Comparison of ENCODE assay signal across 8 mouse cellular contexts in genomic region chr4:155831831-155832230, GRCm38 (mm10). TPM values are rescaled to one million over a fixed set of nuclear protein-coding genes. Genes with fewer than 3 reads are reported as not detected.
DNase-seq lines count a peak whose midpoint lies in the region; ATAC-seq lines count a peak whose summit lies in the region.

No protein-coding gene starts in this region.

- no peaks in the 10 kb centered on the region for H3K27me3 ChIP-seq in forebrain, embryonic 11.5 days (ENCODE audit: control insufficient read depth, insufficient read depth, low read length)
- H3K27me3 ChIP-seq in limb, embryonic 10.5 days (ENCODE audit: low read depth, poor library complexity, severe bottlenecking): no peaks in the 10 kb centered on the region

- no peak for ATAC-seq in forebrain, embryonic 11.5 days (replicated peaks; ENCODE audit: low FRiP score)
- 0 out of 2 replicates have a peak, but pooled peaks have one; percentile 0 for ATAC-seq in monocyte, adult 5-6 weeks (replicated peaks; ENCODE audit: insufficient number of reproducible peaks, low FRiP score, low TSS enrichment, poor library complexity, severe bottlenecking)
- ATAC-seq in megakaryocyte progenitor cell, adult 5-6 weeks (replicated peaks; ENCODE audit: poor library complexity): no peak; the same call in 1 of the 2 replicates

- 1% methylated on average over 25 of the region's 25 CpGs for WGBS in forebrain, embryonic 11.5 days
- WGBS in limb, embryonic 10.5 days: under 1% methylated on average over 25 of the region's 25 CpGs

- peak; percentile 5 for DNase-seq in retina, embryonic 14.5 days (ENCODE audit: low spot score)
- no peak for DNase-seq in retina, postnatal 1 day
- peak; percentile 67 for DNase-seq in forebrain, embryonic 11.5 days (ENCODE audit: low spot score)
- no peak for DNase-seq in limb, embryonic 10.5 days (ENCODE audit: low spot score)
- DNase-seq in spleen, adult 18-20 months: no peak
- no peak for DNase-seq in urinary bladder, postnatal 36 days (ENCODE audit: low spot score in 2 of 2)

- H3K4me3 ChIP-seq in forebrain, embryonic 11.5 days (ENCODE audit: low read depth, low read length): peak overlapping the region; percentile 87
- peak overlapping the region; percentile 81 for H3K4me3 ChIP-seq in limb, embryonic 10.5 days

- H3K9ac ChIP-seq in forebrain, embryonic 11.5 days (ENCODE audit: low read length): peak overlapping the region; percentile 88

- peak overlapping the region; percentile 79 for H3K27ac ChIP-seq in forebrain, embryonic 11.5 days (ENCODE audit: low read depth, low read length)
- peak overlapping the region; percentile 85 for H3K27ac ChIP-seq in limb, embryonic 10.5 days

- no peaks in the 10 kb centered on the region for H3K9me3 ChIP-seq in forebrain, embryonic 11.5 days (ENCODE audit: control insufficient read depth, low read length)
- H3K9me3 ChIP-seq in limb, embryonic 10.5 days (replicated peaks): no peaks in the 10 kb centered on the region

- peak overlapping the region; percentile 97 for H3K4me2 ChIP-seq in forebrain, embryonic 11.5 days (ENCODE audit: low read depth, low read length, severe bottlenecking)

- peaks cover 12% of the 10 kb centered on the region for H3K4me1 ChIP-seq in forebrain, embryonic 11.5 days (replicated peaks; ENCODE audit: control insufficient read depth, insufficient read depth, low read length)
- H3K4me1 ChIP-seq in limb, embryonic 10.5 days: peaks cover 28% of the 10 kb centered on the region

- peaks cover 2% of the 10 kb centered on the region; the same call in 1 of the 2 replicates for H3K36me3 ChIP-seq in forebrain, embryonic 11.5 days (ENCODE audit: control insufficient read depth, insufficient read depth, low read length)
- peaks cover 41% of the 10 kb centered on the region for H3K36me3 ChIP-seq in limb, embryonic 10.5 days

RNA-seq across cellular contexts. Expression of gene Aurkaip1, which starts 0.8 kb away (rescaled TPM):
- 132 and 141 TPM in 2 replicates for polyA plus RNA-seq in forebrain, embryonic 11.5 days (2014; fragmentation: Nextera tagmentation; extraction: Ambion mirVana)
- 186 and 204 TPM in 2 replicates for polyA plus RNA-seq in limb, embryonic 10.5 days (2016; fragmentation: Nextera tagmentation; extraction: Ambion mirVana)
- total RNA-seq in monocyte, adult 5-6 weeks (2017): 102 to 125 TPM (median 108 TPM) in 3 replicates
- 107 and 111 TPM in 2 replicates for total RNA-seq in megakaryocyte progenitor cell, adult 5-6 weeks (2015)
- total RNA-seq in megakaryocyte progenitor cell, adult 5-6 weeks (2017): 128 and 137 TPM in 2 replicates

RNA-seq across cellular contexts. Expression of gene Mxra8, which starts 7.6 kb away (rescaled TPM):
- polyA plus RNA-seq in forebrain, embryonic 11.5 days (2014; fragmentation: Nextera tagmentation; extraction: Ambion mirVana): 28.8 and 29.3 TPM in 2 replicates
- polyA plus RNA-seq in limb, embryonic 10.5 days (2016; fragmentation: Nextera tagmentation; extraction: Ambion mirVana): 39.2 and 48.9 TPM in 2 replicates
- total RNA-seq in monocyte, adult 5-6 weeks (2017): 0.29 to 15.8 TPM (median 2.0 TPM) in 3 replicates
- total RNA-seq in megakaryocyte progenitor cell, adult 5-6 weeks (2015): not detected in 2 replicates
- total RNA-seq in megakaryocyte progenitor cell, adult 5-6 weeks (2017): not detected in 2 replicates

RNA-seq across cellular contexts. Expression of gene Dvl1, which starts 15.4 kb away (rescaled TPM):
- 17.9 and 18.0 TPM in 2 replicates for polyA plus RNA-seq in forebrain, embryonic 11.5 days (2014; fragmentation: Nextera tagmentation; extraction: Ambion mirVana)
- polyA plus RNA-seq in limb, embryonic 10.5 days (2016; fragmentation: Nextera tagmentation; extraction: Ambion mirVana): 3.8 and 4.7 TPM in 2 replicates
- 18.8 to 30.1 TPM (median 27.0 TPM) in 3 replicates for total RNA-seq in monocyte, adult 5-6 weeks (2017)
- 9.6 and 9.9 TPM in 2 replicates for total RNA-seq in megakaryocyte progenitor cell, adult 5-6 weeks (2015)
- total RNA-seq in megakaryocyte progenitor cell, adult 5-6 weeks (2017): 12.8 and 13.0 TPM in 2 replicates

RNA-seq across cellular contexts. Expression of gene Ccnl2, which starts 19.5 kb away (rescaled TPM):
- polyA plus RNA-seq in forebrain, embryonic 11.5 days (2014; fragmentation: Nextera tagmentation; extraction: Ambion mirVana): 162 and 186 TPM in 2 replicates
- 174 and 196 TPM in 2 replicates for polyA plus RNA-seq in limb, embryonic 10.5 days (2016; fragmentation: Nextera tagmentation; extraction: Ambion mirVana)
- total RNA-seq in monocyte, adult 5-6 weeks (2017): 228 to 239 TPM (median 228 TPM) in 3 replicates
- total RNA-seq in megakaryocyte progenitor cell, adult 5-6 weeks (2015): 54.0 and 63.6 TPM in 2 replicates
- total RNA-seq in megakaryocyte progenitor cell, adult 5-6 weeks (2017): 80.8 and 88.0 TPM in 2 replicates

RNA-seq across cellular contexts. Expression of gene Mrpl20, which starts 29.2 kb away (rescaled TPM):
- 203 and 223 TPM in 2 replicates for polyA plus RNA-seq in forebrain, embryonic 11.5 days (2014; fragmentation: Nextera tagmentation; extraction: Ambion mirVana)
- polyA plus RNA-seq in limb, embryonic 10.5 days (2016; fragmentation: Nextera tagmentation; extraction: Ambion mirVana): 246 and 297 TPM in 2 replicates
- 39.1 to 56.7 TPM (median 44.1 TPM) in 3 replicates for total RNA-seq in monocyte, adult 5-6 weeks (2017)
- total RNA-seq in megakaryocyte progenitor cell, adult 5-6 weeks (2015): 203 and 210 TPM in 2 replicates
- 70.0 and 102 TPM in 2 replicates for total RNA-seq in megakaryocyte progenitor cell, adult 5-6 weeks (2017)

Comparison
In these comparisons a context has a peak if more than half of its experiments do, and no peak if none do; other contexts are left out.
1. DNase-seq: peak in retina, embryonic 14.5 days (single experiment) and forebrain, embryonic 11.5 days (single experiment); none in retina, postnatal 1 day (single experiment), limb, embryonic 10.5 days (single experiment), spleen, adult 18-20 months (0 of 2) and urinary bladder, postnatal 36 days (0 of 2).